Mouse (Mus musculus): Measurements from ENCODE around the gene Pgm5.

Gene Pgm5

DNA sequence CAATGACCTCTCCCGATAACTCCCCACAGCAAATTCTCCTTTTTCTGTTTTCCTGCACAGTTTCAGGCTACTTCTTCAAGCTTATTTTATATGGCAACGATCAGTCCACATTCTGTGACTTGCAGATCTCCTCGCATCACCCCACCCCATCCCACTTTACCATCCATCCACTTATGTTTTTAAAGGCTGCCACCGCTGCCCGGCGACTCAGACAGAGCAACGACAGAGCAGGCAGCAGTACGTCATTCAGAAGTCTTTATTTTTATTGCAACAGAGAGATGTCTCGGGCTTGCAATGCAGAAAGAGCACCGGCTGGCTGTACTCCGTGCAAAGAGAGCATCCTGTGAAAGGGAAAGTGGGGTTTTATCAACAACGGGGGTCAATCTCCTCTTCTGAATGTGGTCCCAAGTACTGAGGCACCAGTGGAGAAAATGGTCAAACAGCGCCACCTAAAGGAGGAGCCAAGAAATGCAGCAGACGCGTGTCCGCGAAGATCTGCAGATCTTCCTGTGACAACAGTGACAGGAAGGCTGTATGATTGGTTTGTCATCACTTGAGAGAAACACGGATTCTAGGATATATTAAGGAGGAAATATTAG, 9.5 kb upstream of the Pgm5 start:
- DNase-seq (ENCODE audit: low spot score): peak; percentile 65

DNA sequence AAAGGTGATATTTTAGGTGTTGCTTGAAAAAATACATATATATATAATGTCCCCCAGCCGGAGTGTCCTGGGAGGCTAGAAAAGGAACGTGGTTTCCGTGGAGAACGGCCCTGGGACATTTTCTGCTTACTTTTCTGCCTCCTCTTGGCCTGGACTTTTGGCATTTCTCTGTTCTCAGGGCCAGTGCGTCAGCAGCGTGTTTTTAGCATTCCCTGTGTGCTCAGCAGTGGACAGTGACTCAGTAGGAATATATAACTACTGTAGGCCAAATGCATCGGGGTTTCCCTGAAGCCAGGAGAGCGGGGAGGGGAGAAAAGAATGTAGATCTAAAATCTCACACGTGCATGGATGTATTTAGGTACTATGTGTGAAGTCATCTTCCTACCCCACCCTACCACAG, 3.8 kb upstream of the Pgm5 start:
- no peak for DNase-seq (ENCODE audit: low spot score)

DNA sequence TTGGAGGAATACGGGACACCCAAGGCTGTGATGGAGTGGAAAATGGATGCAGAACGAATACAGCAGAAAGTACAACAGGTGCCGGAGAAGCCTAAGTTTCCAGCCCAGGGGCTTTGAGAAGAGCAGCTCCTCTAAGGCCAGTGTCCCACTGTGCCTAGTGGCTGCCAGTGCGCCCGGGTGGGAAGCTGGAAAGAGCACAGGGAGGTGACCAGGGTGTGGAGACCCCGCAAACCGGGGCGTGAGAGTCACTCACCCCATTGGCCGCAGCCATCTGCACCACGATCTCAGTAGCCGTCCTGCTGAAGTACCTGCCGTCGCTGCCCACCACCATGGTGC, 411 bp downstream of the Pgm5 start:
- no peak for DNase-seq (ENCODE audit: low spot score)

DNA sequence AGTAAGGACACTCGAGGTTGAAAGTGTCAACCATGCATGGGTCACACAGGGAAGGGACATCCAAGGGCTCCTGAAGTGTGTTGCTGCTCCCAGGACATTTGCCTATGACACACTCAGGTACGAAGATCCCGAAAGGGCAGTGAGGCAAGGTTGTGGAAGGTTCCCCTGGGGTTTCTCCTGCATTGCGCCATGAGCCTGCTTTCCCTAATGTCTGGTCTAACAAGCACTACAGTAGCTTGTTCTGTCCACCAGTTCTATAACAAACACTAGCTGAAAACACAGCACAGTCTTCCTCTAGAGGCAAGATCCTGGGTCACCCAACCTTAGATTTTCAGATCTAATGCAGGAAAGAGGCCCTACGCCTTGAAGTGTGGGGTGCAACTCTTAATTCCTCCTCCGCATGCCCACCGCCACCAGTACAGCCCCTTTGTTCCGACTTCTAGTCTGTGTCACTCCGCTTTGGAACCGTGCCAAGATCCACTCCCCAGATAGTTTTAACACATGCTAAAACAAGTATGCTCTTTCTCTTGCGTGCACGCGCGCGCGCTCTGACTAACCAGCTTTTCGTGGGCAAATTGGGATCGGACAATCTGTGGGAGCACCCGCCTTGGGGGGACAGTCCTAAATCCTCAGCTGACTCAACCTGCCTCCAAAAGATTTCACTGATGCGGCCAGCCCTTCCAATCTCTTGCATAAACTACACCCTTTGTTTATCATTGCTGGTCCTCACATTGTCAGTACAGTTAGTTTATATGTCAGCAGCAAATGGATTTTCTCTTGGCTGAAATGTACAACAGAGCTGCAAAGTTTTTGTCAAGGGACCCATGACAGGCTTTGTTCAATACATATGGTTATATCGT, 10.0 kb downstream of the Pgm5 start:
- DNase-seq (ENCODE audit: low spot score): peak; percentile 47

DNA sequence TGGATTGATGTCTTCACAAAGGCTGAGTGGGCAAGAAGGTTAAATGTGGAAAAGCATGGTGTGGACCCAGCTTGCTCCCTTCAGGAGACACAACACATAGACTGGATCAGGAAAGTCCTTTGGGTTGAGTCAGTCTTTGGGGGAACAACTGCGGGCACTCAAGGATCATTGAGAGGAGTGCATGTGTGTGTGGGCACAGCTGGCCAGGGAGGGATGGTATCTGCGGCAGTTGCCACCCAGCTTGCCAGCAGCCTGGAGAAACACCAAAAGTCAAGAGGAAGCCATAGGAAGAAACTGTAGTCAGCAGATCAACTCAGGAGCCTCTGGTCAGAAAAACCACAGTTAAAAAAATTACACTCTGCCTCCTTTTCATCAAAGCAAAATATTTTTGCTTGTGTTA, 12.8 kb downstream of the Pgm5 start:
- no peak for DNase-seq (ENCODE audit: low spot score)

DNA sequence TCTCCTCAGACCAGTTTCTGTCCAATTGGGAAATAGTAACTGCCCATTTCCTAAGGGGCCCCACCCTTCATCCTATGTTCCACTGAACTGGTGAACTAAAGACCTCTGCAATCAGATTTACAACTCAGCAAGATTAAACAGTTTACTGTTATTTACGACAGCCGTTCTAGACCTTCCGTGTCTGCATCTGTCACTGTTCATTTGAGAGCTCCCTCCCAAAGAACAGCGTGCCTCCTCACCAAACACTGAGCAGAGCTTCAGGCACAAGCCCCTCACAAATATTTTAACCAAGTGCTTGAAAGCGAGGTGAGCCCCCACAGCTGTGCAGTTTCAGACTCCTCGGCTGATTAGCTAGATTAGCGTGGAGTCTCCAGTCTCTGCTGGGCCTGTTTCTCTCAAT, 13.3 kb downstream of the Pgm5 start:
- no peak for DNase-seq (ENCODE audit: low spot score)

DNA sequence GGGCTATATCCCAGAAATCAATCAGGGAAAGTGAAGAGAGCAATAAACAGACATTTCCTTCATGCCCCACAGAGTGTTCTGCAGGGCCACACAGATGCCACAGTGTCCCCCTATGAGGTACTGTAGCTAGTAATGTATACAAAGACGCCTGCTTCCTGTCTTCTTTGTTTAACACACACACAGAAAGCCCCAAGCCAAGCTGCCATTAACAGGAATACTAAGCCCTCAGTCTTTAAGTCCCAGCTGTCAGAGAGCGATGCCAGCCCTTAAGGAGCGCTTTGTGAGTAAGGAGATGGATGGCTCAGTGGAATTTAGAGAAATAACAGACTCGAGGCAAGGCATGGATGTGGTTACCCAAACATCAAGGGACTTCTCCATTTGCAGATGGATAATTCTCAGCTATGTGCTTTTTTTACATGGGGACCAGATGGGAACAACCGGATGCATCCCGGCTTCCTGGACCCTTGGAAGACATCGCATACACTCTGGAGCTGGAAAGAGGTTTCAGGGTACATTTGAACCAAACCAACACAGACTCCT, 16.6 kb downstream of the Pgm5 start:
- DNase-seq (ENCODE audit: low spot score): no peak

DNA sequence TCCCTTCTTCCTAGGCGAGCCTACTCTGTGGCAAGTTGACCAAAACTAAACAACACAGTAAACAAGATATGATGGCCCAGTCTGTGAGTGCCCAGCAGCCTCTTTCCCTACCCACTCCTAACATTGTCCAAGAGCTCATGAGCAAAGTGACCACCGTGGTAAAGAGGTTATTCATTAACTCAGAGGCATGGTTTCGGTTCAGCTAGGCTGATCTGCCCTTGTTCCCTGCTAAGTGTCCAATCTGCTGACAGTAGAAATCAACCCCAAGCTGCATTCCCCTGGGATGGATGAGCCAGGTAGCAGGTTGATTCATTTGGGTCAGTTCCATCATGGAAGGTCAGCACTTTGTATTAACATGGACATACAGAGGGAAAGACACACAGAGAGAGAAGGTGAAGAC, 19.6 kb downstream of the Pgm5 start:
- DNase-seq (ENCODE audit: low spot score): no peak

DNA sequence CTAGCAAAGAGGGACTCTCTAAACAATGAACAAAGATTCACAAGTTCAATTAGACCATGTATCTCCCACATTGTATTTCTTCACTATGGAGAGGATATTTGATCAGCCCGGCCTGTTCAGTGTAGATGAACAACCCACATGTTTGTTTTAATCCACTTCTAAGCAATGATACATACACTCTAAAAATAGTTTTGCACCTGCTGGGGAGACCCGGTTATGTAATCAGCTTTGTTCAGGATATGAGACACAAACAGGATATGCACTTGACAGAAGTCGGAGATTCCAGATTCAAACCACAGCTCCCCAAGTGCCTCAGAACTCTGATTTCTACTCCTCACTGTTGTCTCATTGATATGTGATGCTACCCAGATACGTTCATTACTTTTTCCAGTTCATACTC, 37.1 kb downstream of the Pgm5 start:
- no peak for DNase-seq (ENCODE audit: low spot score)

DNA sequence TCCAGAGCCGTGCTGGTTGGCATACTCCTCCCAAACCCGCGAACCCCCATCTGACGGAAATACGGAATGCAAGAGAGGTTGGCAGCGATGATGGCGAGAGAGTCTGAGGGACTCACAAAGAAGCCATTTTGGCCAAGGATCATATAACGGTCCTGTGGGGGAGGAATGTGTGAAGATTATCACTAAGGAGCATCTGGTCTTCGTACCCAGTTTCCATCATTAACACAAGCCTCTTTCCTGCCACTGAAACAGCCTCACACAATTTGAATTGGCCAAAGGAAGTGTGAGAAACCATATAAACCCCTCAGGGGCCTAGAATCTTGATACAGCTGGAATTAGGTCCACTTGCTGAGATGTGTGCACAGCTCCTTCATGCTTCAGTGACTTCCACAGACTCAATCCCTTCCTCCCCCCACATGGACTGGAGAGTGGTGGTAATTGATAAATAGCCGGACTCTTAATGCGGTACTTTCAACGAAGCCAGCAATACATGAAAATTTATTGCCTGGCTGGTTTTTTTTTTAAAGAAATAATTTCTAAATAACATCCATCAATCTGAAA, 45.9 kb downstream of the Pgm5 start:
- no peak for DNase-seq (ENCODE audit: low spot score)

DNA sequence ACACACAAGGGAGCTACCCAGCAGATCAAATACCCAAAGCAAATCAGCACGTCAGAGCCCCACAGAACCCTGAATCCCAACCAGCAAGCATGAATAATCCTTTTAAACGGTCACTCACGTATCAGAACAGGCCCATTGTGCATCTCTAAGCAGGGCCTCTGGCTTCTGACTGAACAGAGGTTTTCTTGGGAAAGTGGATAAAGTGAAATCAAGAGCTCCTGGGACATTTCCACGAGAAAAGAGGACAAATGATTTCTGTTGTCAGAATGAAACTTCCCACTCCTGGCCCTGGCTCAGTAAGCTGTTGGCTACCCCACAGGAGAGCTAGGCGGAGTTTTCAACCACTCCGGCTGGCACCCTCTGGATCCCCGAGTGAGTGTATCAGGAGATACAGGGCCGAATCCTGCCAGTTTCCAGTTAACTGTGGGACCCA, 48.8 kb downstream of the Pgm5 start:
- no peak for DNase-seq (ENCODE audit: low spot score)

DNA sequence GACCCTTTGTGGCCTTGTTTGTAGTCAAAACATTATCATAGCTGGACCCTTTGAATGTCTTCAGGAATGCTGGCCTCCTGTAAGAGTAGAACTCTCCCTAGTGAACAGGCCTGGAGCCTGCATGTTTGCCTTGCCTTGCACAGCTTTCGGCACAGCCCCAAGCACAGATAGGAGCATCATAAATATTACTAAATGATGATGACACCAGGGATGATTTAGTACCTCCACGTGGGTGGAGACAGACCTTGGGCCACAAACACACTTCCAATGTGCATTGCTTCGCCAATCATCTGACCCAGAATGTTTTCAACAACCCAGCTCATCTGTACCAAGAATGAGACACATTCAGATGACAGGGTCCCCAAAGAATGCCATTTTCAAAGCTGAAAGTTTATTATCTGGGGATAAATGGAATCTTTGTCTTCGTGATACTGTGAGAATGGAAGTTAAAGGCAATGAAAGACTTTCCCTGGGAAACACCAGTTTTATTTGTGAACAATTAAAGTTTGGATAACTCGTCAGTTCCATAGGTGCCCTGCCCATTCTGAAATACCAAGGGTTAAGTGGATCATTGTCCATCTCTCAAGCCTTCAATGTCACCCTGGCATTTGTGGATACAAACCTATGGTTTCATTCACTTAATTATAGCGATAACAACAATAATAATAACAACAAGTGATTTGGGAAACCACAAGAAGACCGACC, 49.4 kb downstream of the Pgm5 start:
- DNase-seq (ENCODE audit: low spot score): no peak

DNA sequence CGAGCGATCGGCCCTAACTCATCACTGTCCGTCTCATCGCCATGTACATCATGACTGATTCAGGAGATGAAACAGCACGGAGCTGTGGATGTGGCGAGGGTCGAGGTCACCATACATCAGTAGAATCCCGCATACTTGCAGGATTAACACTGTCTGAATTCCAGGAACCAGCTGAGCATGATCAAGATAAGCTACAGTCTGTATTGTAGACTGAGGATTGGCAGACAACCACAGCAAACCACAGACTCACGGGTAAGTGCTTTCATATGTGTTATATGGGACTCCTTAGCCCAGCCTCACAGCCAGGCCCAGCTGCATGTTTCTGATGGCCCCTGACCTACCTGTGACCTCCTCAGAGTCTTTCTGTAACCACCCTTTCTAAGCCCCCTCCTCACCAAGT, 50.2 kb downstream of the Pgm5 start:
- no peak for DNase-seq (ENCODE audit: low spot score)

DNA sequence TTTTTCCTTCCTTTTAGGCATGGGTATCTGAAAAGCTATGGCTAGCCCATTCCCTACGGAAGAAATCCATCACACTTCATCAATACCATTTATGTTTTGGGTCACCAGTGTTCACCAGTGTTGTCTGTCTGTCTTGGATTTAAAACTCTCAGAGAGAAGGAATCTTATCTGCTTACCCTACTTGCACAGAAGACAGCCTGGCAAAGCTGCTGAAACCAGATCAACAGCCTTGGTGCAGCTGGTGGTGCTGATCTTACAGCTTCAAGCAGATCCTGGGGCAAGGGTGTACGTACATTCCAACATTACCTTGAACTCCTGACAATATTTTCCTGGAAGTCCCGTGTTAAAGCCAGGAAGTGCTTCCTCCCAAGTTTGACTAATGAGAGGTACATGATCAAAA, 55.6 kb downstream of the Pgm5 start:
- no peak for DNase-seq (ENCODE audit: low spot score)

DNA sequence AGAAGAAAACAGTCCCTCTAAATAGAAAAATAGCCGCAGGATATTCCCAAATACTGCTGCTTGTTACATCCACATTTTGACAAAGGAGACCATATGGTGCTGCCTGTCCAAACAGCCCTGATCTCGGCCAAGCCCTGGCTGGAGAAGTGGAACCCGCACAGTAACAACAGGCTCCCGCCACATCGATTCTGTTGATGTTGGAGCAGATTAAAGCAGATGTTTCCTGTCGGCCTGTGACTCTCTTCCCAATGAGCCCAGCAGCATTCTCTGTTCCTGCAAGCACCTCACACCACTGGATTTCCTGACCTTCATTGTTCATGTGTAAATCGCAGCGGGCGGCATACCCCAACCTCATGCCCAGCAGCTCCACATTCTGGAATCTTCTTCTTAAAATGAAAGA, 64.0 kb downstream of the Pgm5 start:
- DNase-seq (ENCODE audit: low spot score): no peak

DNA sequence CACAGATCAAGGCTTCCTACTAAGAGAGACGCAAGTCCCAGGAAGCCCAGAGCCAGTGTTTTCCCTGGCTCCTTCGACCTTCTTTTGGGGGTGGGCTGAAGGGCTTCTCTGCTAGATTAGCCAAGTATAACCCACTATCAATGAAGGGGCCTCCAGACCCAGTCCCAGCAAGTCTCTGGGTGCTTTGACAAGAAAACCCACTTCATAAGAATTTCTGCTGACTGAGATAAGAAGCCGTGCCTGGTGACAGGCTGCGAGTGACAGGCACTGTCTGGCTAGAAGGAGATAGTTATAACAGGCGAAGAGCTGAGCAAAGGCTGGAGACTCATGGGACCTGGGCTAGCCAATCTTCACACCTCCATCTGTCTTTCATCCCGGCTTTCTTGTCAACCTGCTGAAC, 67.3 kb downstream of the Pgm5 start:
- DNase-seq (ENCODE audit: low spot score): no peak

DNA sequence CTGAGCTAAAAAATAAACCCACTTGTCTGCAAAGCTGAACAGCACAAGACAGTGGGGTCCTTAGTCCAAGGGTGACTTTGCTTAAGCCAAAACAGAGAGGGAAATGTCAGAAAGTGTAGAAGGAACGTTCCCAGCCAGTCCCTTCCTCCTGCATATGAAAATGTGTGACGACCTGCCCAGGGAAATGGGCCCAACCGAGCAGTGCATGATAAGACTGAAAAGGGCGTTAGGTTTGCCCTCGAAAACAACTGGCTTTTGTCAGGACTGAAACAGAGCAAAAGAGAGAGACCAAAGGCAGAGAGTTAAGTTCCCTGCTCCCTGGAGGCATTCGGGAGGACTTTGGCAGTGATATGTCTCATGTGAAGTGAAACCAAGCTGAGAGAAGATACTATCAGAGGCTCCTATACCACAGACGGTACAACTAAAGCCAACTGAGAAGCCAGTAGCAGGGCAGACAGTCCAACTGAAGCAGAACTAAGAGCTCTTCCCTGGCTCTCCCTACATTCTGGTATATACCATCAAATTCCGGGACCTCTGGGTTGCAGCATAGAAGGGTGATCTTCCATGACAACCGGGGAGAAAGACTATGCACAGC, 68.0 kb downstream of the Pgm5 start:
- no peak for DNase-seq (ENCODE audit: low spot score)

DNA sequence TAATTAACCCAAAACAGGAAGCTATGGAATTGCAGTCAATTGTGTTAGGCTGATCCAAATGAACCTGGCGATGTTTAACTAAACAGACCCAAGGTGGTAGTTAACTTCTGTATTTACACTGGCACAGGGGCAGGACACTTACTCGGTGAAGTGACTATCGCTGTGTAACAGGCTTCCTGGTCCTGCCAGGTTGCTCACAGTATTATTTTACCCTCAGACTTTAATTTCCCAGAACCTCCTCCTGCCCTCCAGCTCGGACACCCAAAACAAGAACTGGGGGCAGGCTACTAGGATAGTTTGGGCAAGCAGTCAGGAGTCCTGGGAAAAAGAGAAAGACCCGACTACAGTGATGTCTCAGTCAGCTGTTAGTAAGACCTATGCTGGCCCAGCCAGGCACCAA, 68.8 kb downstream of the Pgm5 start:
- DNase-seq (ENCODE audit: low spot score): no peak

DNA sequence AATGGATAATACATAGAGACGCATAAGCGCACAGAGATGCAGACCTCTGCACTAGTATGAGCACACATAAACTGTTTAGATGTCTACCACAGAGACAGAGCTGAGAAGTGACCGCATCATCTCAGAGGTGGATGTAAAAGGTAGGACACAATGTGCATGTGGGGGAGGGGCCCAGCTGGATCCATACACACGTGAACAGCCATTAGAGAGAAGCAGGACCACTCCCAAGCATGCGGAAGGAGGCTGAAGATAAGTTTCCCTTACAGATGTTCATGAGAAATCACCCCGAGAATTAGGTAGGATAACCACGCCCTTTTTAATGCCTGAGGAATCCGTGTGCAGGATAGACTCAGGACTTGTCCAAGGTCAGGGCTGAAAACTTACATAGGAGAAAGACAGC, 75.8 kb downstream of the Pgm5 start:
- DNase-seq (ENCODE audit: low spot score): no peak

DNA sequence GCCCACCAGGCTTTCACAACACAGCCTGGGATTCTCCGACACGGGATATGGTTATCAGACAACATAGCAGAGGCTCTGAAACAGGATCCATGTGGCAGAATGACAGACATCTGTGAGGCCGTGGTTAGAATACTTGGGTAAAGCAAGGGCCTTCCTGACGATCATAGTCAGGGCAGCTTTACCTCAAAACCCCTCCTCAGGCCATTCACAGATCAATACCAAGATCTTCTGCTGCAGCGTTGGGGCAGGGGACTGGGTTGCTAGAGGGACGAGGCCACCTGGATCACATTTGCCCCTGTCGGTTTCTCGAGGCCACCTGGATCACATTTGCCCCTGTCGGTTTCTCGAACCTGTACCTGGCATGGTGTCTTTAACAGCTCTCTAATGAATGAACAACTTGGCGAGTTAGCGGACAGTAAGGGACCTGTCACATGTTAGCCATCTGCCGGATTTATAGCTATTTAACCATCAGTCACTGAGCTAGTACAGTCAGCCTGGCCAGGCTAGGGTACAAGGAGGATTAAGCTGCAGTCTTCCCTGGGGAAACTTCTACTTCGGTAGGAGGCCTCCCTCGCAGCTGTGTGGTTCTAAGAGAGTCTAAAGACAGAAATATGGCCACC, 76.5 kb downstream of the Pgm5 start:
- no peak for DNase-seq (ENCODE audit: low spot score)

DNA sequence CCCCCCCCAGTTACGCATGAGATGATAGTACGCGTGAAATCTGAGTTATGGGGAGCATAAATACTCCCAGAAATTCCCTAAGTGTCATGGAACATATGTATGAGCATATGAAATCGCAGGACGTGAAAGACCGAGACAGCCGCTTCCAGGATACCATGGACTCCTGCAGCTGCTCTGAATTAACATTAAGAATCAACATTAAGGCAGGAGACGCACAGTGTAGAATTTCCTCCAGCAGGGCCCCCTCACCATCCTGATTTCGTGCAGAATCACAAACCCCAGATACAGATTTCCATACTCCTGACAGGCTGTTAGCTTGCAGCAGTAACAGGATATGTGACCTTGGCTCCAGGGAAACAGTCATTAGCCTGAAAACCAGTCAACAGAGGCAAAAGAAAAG, 77.9 kb downstream of the Pgm5 start:
- DNase-seq (ENCODE audit: low spot score): no peak

DNA sequence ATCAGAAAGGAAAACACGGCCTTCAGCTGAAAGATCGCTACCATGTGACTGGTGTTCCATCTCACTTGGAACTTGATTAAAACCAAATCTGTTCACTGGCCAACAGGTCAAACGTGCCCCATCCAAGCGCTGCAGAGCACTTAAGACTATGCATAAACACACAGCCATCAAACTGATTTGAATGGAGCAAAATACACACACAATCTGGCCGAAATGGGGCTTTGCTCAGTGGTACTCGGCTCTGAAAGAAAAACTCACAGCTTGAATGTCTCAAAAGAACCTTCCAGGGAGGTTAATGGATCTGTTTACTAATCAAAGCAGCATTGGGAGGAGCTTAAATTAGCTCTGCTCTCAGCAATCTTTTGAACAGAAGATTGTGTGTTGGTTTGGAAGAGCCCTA, 81.7 kb downstream of the Pgm5 start:
- DNase-seq (ENCODE audit: low spot score): no peak

All from urinary bladder, postnatal 25 days (tissue).